Mouse (Mus musculus) stomach, postnatal 0 days (tissue): ENCODE results near the gene Slc43a3.

Experiments used
- CTCF ChIP-seq: IDR thresholded peaks from 2 replicates; pipeline ENCODE4 v1.5.1; 2016; ENCODE audit warnings: antibody characterized with exemption, low read depth, mild to moderate bottlenecking, moderate library complexity
- EP300 ChIP-seq: optimal IDR thresholded peaks from 2 replicates; pipeline ENCODE3; 2016; ENCODE audit warnings: antibody characterized with exemption

DNA sequence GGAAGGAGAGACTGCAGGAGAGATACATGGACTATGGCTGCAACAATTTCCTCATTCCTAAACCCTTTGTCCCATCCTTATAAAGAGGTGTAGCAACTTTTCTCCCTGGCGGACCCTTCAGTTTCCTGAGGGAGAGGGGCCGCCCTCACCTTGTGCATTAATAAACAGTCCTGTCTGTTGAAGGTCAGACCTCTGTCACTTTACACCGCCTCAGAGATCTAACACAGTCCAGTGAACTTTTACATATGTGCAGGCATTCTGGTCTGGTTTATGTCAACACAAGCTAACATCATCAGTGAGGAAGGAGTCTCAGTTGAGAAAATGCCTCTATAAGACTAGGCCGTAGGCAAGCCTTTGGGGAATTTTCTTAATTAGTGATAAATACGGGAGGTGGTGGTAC is 22.5 kb upstream of the Slc43a3 start:
- no peak for TF ChIP-seq EP300
- no peak for TF ChIP-seq CTCF
